Mouse (Mus musculus) megakaryocyte-erythroid progenitor cell, adult 5-6 weeks (primary cell): ENCODE results near the gene Krt32. TPM values are rescaled to one million over a fixed set of nuclear protein-coding genes. Genes with fewer than 3 reads are reported as not detected.

Experiments
- ATAC-seq: replicated peaks from 2 replicates; pipeline ENCODE4 v1.8.0; 2016; ENCODE audit warnings: mild to moderate bottlenecking, inconsistent platforms; ENCODE audit not compliant: severe bottlenecking, poor library complexity, low FRiP score, low TSS enrichment
- total RNA-seq, 2 experiments: library from RNA; stranded (forward) in 1 of 2; stranded (reverse) in 1 of 2; fragments of 200-1000, 215-1000 nt in 1 of 2; fragments of >200 nt in 1 of 2; fragmentation: Nextera tagmentation in 1 of 2; gene quantifications; 2 replicates each; pipeline ENCODE4 v1.2.3; 2014 to 2017

Gene Krt32
- total RNA-seq (2014; fragmentation: Nextera tagmentation) (not detected in 2 replicates), total RNA-seq (2017) (not detected in 2 replicates)

DNA sequence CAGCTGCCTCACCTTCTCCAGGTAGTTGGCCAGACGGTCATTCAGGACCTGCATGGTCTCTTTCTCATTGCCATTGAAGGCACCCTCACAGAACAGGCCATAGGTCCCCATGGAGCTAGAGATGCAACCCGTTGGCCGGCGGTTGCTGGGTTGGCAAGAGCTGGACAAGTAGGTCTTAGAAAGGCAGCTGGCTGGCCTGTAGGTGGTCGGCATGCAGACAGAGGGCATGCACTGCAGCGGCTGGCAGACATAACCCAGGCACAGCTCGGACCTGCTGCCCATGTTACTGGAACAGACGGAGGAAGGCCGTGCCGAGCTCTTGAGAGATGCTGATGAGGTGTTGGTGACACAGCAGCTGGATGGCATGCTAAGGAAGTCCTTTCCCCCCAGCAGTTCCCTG, at the start of gene Krt32:
TSS of gene Krt32 (minus strand) at position 366 of the 400 bp plus-strand sequence.
- ATAC-seq, result no peak

DNA sequence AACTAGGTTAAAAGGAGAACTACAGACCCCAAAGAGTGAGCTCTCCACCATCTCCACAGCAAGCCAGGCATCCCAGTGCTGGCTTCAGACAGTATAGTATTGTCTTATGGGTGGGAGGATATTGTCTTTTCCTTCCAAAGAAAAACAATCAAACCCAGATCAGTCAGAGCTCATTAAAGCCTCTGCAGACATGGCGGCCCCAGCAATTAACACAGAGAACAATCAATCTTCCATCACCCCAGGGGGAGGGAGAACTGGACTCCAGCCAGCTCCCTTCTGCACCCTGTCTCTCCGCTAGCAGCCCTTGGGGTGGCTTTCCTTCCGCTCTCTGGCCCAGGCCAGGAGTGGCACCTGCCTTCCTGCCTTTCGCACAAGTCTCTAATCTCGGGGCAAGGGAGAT, 49.7 kb upstream of the Krt32 start:
- ATAC-seq, result no peak

DNA sequence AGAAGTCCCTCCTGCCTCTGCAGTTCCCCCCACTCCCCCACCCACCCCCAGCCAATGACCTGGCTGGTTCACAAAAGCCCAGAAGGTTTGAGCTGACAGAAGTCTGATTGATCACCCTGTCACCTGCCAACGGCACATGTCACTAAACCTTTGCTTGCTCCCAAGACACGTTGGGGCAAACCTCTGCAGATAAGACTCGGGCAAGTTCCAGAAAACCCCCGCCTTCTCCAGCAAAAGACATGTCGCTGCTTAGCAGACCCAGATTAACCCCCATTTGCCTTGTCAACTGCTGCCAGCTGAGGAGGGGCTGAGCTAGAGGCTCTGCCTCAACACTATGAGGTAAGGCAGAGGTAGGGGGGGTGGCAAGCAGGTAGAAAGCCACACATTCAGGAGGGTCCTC, 48.5 kb upstream of the Krt32 start:
- no peak for ATAC-seq

DNA sequence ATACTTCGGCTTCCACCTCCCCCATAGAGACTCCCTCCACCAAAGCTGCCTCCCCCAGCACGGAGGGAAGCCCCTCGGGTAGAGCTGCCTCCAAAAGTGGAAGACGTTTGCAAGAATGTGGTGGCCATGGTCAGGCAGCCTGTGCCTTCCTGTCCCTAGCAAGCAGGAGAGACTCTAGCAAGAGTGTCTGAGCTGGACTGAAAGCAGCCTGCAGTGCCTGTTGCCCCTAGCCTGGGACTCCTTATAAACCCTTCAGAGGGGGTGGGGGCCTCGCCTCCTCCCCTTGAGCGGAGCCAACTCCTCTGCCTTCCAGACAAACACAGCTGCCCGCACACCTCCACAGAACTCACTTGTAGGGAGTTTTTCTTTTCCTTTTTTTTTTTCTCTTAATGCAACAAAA, 47.7 kb upstream of the Krt32 start, which contains the start of gene Krt15:
TSS of gene Krt15 (minus strand) at position 198 of the 400 bp plus-strand sequence.
- ATAC-seq, result no peak

DNA sequence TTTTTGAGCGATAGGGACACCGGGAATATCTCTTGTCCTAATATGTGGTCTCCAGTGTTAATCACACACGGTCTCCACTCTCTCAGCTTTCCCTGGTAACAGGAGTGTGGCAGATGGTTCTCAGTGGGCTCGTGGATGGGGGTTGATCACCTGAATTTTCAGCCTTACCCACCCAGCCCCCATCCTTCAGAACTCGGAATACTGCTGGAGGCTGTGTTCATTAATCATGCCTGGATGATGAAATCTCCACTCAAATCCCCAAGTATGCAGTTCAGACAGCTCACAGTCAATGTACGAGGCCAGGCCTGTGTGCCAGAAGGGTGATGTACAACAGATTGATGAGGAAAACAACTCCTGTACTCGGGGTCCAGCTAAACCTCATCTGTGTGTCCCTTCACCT, 36.9 kb upstream of the Krt32 start:
- no peak for ATAC-seq

DNA sequence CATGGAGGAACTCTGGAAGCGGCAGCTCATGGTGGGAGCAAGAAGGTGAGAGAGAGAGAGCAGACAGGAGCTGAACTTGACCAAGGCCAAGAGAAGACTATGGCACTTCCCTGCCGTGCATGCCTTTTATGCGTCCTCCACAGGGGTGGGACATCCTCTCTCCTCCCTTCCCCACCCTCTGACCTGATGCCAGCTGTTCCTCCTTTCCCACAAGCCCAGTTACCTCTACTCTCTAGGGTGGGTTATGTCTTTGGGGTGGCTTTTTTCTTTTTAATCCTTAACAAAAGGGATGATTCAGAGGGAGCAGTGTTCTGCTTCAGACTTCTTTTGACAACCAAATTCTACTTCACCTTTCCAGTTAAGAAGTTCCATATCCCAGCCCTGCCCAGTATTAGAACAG, 33.4 kb upstream of the Krt32 start, which contains the start of gene Krt13:
TSS of gene Krt13 (minus strand) at position 101 of the 400 bp plus-strand sequence.
- no peak for ATAC-seq

DNA sequence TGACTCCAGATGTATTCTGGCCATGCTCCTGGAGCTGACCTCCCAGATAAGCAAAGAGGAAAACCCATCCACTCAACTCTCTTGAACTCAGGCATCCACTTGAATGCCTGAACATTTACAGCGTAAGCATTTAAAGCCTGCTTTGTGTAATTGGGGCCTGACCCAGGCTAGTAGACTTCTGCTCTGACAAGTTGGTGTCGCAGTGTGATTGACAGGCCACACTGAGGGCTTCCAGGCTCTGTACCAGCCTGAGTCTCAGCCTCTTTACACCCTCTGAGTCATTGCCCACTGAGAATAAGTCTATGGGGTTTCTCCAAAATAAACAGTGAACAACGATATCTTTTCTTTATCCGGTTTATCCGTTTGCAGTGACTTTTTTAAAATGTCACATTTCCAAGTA, 32.3 kb upstream of the Krt32 start:
- no peak for ATAC-seq

DNA sequence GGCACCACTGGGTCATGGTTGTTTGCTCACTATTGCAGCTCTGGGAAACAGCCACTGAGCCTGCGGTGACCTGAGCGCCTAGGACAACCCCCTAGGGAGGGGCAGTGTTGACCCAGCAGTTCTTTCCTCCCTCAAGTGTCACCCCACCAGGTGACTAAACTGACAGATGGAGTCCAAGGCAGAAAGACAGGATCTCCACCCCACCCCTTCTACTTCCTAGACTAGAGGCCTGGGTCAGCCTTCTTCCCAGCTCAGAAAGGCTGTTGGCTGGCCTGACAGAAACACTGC, 25.7 kb upstream of the Krt32 start:
- ATAC-seq, result no peak

DNA sequence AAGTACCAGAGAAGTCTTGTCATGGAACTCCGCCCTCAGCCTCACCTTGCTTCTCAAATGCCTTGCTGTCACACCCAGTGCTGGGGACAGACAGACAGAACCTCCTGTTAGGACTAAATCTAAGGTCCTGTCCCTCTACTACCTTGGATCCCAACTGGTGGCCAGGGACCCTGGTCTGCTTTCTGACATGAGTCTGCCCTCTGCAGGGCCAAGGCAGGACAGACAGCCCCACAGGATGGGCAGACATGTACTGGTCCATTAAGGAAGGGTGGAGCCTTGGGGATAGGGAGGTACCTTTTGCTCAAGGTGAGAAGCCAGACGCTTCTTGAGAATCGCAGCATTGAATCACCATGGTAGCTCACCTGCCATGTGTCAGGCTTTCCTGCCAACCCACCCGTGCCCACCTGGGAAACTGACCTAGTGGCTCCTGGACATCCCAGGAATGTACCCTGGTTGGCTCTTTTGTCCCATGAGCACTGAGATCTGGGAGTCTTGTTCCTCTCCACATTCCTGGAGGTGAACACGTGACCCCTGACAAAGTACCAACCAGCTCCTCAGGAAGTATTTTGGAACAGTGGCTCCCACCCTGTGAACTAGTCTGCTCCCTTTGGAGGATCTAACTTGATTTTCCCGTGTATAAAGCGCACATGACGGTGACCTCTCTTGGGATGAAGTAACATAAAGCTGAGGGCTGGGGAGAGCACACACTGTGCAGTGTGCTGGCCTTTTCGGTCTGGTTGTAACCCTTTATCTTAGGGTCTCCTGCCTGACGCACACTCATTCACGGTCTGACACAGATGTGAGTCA, 25.1 kb upstream of the Krt32 start:
- ATAC-seq, result 0 out of 2 replicates have a peak, but pooled peaks have one; percentile 4

DNA sequence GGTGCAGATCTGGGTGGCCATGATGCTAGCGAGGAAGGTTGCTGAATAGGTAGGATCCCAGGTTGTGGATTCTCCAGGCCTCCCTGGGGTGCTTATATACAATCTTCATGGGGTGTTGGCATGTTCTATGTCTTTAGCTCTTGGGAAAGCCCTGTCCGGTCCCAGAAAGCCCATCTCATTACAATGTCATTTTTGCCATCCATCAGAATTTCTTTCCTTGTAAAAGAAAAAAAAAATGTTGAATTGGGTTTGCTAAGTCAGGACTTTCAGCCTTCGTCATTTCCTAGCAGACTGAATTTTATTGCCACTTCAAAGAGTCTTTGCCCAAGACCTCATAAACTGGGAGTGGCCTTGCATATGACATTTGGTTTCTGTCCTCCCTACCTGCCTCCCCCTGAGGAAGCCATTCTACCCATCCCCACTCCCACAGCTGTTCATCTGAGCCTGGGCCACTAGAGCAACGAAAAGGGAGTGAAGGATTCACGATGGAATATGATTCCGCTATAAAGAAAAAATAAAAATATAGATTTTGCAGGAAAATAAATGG, 17.6 kb upstream of the Krt32 start, which contains the start of gene Krt36:
TSS of gene Krt36 (minus strand) at position 51 of the 547 bp plus-strand sequence.
- no peak for ATAC-seq

DNA sequence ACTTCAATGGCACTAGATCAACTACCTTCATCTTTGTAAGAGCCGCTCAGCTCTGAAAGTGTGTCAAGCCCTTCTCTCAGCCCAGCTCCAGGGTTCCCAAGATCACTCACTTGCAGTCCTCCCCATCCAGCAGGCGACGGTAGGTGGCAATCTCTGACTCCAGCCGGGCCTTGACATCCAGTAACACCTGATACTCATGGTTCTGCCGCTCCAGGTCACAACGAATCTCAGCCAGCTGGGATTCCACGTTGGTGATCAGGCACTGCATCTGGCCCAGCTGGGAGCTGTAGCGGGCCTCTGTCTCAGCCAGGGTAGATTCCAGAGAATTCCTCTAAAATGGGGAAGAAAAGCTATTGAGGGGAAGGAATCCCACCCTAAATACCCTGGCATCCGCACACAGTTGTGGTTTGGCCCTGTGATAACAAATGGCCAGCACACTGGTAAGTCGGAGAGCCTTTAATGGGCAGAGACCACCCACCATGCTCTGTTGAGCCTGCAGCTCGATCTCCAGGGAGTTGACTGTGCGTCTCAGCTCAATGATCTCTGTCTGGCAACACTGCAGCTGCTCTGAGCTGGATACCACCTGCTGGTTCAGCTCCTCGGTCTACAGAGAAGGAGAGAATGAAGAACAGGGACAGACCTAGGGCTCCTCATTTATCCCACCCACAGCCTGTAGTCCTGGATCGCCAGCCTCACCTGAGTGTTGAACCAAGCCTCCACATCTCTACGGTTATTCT, 14.8 kb upstream of the Krt32 start:
- no peak for ATAC-seq

DNA sequence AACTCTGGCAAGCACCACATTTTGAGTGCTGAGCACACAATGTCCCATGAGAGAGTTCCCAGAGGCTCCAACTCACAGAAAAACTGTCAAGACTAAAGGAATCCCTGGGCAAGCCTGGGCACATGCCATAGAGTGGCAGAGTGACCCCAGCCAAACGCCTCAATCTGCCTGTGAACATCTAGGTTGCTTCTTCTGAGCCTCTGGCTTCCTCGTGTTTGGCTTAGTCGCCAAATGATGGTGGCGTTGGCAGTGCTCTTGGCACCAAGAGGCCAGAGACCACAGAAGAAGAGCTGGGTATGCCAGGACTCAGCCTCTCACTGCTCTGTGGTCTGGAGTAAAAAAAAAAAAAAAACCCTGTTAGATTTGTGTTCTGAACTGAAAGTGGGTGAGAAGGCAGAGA, 12.4 kb upstream of the Krt32 start:
- no peak for ATAC-seq

DNA sequence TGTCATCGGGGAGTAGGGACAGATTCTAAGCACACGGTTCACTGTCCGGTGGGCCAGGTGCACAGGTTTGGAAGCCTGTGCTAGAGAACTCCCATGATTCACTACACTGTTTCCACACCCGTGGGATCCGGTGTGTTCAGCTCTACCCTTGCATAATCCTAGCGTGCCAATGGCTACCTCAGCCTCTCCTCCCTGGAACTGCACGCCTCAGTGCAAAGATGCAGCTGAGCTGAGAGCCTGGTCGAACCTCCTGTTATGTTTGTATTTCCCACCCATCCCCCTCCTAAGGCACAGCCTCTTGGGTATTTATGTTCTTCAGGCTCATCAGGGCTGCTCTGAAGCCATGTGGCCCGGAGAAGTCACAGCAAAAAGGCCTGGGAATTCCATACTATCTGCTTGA, 9.8 kb upstream of the Krt32 start:
- ATAC-seq, result no peak

DNA sequence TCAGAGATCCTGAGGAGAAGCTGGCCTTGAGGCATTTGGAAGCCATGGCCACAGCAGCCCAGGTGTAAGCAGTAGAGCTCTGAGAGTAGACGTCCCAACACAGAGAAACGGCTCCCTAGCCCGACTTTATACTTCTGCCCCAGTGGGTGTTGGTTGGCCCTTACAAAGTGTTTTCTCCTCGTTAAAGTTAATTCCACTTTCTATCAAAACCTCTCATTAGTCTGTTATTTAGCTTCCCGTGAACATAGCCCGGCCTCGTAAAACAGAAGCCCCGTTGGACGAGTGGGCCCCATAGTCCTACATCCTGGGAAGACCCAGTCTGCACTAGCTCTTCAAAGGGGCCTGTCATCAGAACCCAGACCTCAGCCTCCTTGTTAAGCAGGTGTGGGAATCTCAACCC, 8.1 kb upstream of the Krt32 start, which contains the start of gene Krt35:
TSS of gene Krt35 (minus strand) at position 101 of the 400 bp plus-strand sequence.
- ATAC-seq, result no peak

DNA sequence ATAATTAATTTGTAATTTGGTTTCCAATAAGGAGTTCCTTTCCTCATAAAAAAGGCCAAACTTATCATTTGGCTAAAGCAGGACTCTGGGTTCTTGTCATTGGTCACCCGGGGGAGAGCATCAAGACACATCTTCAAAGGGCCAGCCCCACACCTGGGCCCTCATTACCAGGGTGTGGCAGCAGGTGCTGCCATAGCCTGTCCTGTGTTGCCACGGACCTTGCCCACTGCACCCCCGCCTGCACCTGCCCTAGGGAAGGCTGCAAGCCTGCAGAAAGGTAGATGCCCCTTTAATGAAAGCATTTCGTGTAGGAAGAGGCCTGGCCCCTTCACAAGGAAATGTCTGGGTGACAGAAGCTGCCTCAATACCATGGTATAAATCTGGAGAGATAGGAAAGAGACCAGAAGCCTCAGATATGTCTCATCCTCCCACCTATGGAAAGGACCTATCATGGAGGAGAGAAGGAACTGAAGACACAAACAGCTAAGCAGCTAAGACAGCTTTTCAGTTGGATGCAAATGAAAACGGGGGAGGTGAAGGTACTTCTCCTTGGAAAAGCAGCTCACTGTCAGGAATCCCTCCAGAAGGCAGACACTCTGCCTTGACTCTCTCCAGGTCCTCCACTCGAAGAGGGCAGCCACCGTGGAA, 476 bp upstream of the Krt32 start:
- no peak for ATAC-seq

DNA sequence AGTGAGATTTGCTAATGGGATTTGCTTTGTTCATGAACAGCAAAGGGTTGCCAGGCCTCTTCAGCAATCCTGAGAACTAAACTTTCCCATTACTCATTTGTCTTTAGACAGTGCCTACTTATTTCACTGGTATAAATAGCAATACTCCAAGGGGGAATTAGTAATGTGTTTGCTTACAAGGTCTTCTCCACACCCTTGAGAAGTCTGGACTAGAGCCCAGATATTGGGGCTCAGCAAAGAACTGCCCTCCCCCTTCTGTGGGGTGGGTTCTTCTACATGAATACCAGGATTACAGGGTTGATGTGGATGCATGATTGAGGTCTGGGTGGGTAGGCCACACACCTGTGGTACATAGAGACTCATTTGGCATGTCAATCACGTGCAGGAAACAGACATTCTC, 14.2 kb downstream of the Krt32 start:
- ATAC-seq, result no peak

DNA sequence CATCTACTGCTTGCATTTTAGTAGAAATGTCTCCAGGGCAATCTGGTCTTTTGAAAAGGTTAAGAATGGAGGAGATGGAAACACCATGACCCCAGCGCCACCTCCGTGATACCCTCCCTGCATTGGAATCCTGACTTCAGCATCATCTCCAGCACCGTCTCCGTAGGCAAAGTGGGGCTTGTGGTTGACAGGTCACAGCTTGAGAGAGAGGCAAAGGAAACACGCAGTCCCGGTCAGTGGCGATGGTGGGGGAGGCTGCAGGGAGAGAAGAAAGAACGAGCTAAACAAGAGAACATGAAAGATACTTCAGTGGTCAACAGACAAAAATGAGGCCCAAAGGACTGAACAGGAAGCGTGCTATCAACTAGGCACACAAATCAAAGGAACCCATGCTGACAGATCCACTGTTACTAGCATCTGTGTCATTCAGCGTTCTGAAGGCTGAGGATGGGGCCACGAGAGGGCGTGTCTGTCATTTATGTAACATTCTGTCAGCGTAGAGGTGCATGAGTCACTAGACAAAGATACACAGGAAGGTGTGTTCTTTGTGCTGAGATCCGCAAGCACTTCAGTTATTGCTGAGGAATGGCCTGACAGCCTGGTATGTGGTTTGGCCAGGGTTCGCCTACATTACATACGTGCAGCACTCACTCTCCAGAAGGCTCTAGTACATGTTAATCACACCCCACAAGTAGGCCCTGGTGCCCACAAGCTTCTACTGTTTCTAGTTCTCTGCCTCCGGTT, 20.6 kb downstream of the Krt32 start:
- no peak for ATAC-seq

DNA sequence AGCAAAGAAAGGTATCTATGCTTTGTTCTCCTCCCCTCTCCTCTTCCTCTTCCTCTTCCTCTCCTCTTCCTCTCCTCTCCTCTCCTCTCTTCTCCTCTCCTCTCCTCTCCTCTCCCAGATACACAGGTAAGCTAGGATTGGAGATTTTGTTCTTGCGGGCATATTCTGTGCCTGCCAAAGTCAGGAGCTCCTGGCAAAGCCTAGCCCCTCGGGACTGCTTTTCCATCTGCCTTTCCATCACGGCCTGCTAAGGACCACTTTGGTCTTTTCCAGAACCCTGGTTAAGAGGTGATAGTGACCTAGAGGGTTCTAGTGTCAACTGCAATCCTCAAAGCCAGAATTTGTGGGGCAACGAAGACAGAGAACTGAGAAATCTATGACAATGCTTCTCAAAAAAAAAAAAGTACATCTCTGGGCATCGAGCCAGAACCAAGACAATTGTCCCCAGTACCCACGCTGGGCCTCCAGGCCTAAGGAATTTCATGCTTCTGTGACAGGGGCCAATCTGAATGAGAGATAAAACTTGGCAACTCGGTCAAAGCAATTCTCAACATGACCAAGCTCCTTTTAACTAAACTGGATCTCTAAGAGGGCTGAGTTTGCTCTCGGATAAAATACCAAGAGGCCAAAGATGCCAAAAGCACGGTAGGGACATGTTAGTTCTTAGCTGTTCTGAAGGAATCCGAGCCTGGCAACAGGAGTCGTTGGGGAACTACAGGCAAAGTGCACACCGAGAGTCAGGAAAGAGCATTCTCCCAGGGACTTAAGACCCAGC, 21.6 kb downstream of the Krt32 start:
- ATAC-seq, result no peak

DNA sequence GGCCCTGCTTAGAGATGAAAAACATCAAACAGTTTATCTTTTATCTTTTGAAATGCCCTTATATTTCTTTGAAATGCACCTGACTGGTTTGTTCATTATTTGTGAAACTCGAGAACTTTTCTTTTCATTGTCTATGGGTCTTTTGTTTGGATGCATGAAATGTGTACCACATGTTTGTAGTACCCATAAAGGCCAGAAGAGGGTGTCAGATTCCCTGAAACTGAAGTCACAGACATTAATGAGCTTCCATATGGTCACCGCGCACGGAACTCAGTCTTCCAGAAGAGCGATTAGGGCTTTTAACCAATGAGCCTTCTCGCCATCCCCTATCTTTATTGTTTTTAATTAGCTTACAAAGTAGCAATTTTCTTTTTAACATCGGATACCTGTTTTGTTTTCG, 29.2 kb downstream of the Krt32 start:
- no peak for ATAC-seq
